Comparison of ENCODE assay signal across 24 mouse cellular contexts in genomic region chr14:75749123-75749522, GRCm38 (mm10). TPM values are rescaled to one million over a fixed set of nuclear protein-coding genes. Genes with fewer than 3 reads are reported as not detected.
DNase-seq lines count a peak whose midpoint lies in the region; ATAC-seq and TF ChIP-seq lines count a peak whose summit lies in the region.
"Had no signal": no experiment of that assay in that cellular context is flagged by ENCODE, and none has a peak within 500 bp of the region (broad histone marks: within the 10 kb centered on the region; RNA-seq: fewer than 3 reads in every experiment).

No protein-coding gene starts in this region.

- TF ChIP-seq CTCF in G1E (IDR thresholded peaks at IDR 0.05; ENCODE audit: low read depth, low read length), result no peak
- TF ChIP-seq CTCF in MEL (IDR thresholded peaks at IDR 0.05 in 2 of 3, conservative IDR thresholded peaks at IDR 0.05 in 1 of 3; ENCODE audit: control insufficient read depth in 1 of 3, insufficient read depth in 1 of 3, low read depth in 2 of 3, low read length in 3 of 3, poor library complexity in 1 of 3, severe bottlenecking in 1 of 3), result no peak
- TF ChIP-seq CTCF in liver, postnatal 0 days (IDR thresholded peaks at IDR 0.05; ENCODE audit: low read depth), result no peak

- H3K36me3 ChIP-seq in G1E (replicated peaks) (peaks cover 52% of the 10 kb centered on the region), MEL (ENCODE audit: control insufficient read depth in 1 of 2, insufficient read depth in 2 of 2, low read length in 2 of 2) (peaks cover 13 to 37% of the 10 kb centered on the region in 2 experiments)
- H3K36me3 ChIP-seq in liver, postnatal 0 days (replicated peaks; ENCODE audit: insufficient read depth, low read length), result peaks cover 19% of the 10 kb centered on the region
- peaks cover 21% of the 10 kb centered on the region for H3K36me3 ChIP-seq in hindbrain, embryonic 13.5 days

- TF ChIP-seq POLR2A in MEL (IDR thresholded peaks at IDR 0.05; ENCODE audit: control insufficient read depth in 1 of 2, insufficient read depth in 1 of 2, low read depth in 1 of 2, low read length in 2 of 2, poor library complexity in 1 of 2), result no peak

- no peak overlapping the region for H3K9ac ChIP-seq in MEL (ENCODE audit: control insufficient read depth, low read depth, low read length, poor library complexity, severe bottlenecking)
- H3K9ac ChIP-seq in liver, postnatal 0 days (replicated peaks), result 0 out of 2 replicates have a peak overlapping the region, but pooled peaks have one; percentile 1
- H3K9ac ChIP-seq in hindbrain, embryonic 13.5 days, result no peak overlapping the region
- H3K9ac ChIP-seq: embryonic facial prominence, embryonic 13.5 days; forebrain, embryonic 15.5 days; heart, embryonic 13.5 days; hindbrain, embryonic 12.5 days; midbrain, embryonic 13.5 days had no signal

- ATAC-seq in G1E (ENCODE audit: extremely low read depth, insufficient number of reproducible peaks, low FRiP score, poor library complexity, severe bottlenecking), result peak; percentile 80
- peak; percentile 56 for ATAC-seq in erythroid progenitor cell, adult 5-6 weeks (replicated peaks; ENCODE audit: low FRiP score, poor library complexity, severe bottlenecking)
- ATAC-seq in liver, postnatal 0 days, result peak; percentile 26; the same call in 1 of the 2 replicates
- ATAC-seq in hindbrain, embryonic 13.5 days (ENCODE audit: low FRiP score), result no peak
- ATAC-seq: forebrain, embryonic 15.5 days; midbrain, embryonic 13.5 days had no signal

- H3K27ac ChIP-seq in MEL (ENCODE audit: control insufficient read depth, low read depth, low read length), result no peak overlapping the region
- no peak overlapping the region for H3K27ac ChIP-seq in liver, postnatal 0 days (ENCODE audit: low read depth)
- no peak overlapping the region for H3K27ac ChIP-seq in hindbrain, embryonic 13.5 days
- H3K27ac ChIP-seq: embryonic facial prominence, embryonic 13.5 days; forebrain, embryonic 15.5 days; heart, adult 2 months; heart, embryonic 13.5 days; hindbrain, embryonic 12.5 days; limb, embryonic 10.5 days; midbrain, embryonic 13.5 days had no signal

- peak; percentile 68 to 81 for TF ChIP-seq EP300 in MEL (IDR thresholded peaks at IDR 0.05; ENCODE audit: low read depth in 1 of 2, low read length in 2 of 2)
- TF ChIP-seq EP300 in liver, postnatal 0 days (IDR thresholded peaks at IDR 0.05; ENCODE audit: low read depth), result peak; percentile 86

- TF ChIP-seq RAD21 in MEL (IDR thresholded peaks at IDR 0.05; ENCODE audit: low read depth, low read length), result no peak

- no peaks in the 10 kb centered on the region for H3K9me3 ChIP-seq in G1E (replicated peaks)
- H3K9me3 ChIP-seq in MEL (replicated peaks; ENCODE audit: insufficient read depth, low read length), result no peaks in the 10 kb centered on the region
- H3K9me3 ChIP-seq in liver, postnatal 0 days (ENCODE audit: low read length), result no peaks in the 10 kb centered on the region
- no peaks in the 10 kb centered on the region for H3K9me3 ChIP-seq in hindbrain, embryonic 13.5 days
- H3K9me3 ChIP-seq: embryonic facial prominence, embryonic 13.5 days; forebrain, embryonic 15.5 days; heart, embryonic 13.5 days; hindbrain, embryonic 12.5 days; limb, embryonic 10.5 days; midbrain, embryonic 13.5 days had no signal

- H3K4me3 ChIP-seq in G1E (ENCODE audit: low read depth, low read length), result peak overlapping the region; percentile 44; the same call in 1 of the 2 replicates
- H3K4me3 ChIP-seq in MEL (ENCODE audit: control insufficient read depth in 1 of 2, insufficient read depth in 1 of 2, low read depth in 2 of 2, low read length in 2 of 2), result no peak overlapping the region
- no peak overlapping the region for H3K4me3 ChIP-seq in liver, postnatal 0 days (ENCODE audit: low read depth, low read length)
- H3K4me3 ChIP-seq in hindbrain, embryonic 13.5 days, result no peak overlapping the region
- H3K4me3 ChIP-seq: embryonic facial prominence, embryonic 13.5 days; forebrain, embryonic 15.5 days; heart, adult 2 months; heart, embryonic 13.5 days; hindbrain, embryonic 12.5 days; limb, embryonic 10.5 days; midbrain, embryonic 13.5 days had no signal

- DNase-seq in G1E (ENCODE audit: low spot score) (peak; percentile 25), MEL (ENCODE audit: low read depth, low spot score) (peak; percentile 65)
- no peak for DNase-seq in liver, postnatal 0 days
- no peak for DNase-seq in cerebellum, adult 8-10 months
- DNase-seq in ovary, postnatal 10 days (ENCODE audit: low spot score), result no peak
- DNase-seq: adrenal gland, postnatal 14 days; cerebellum, postnatal 10 days; embryo, embryonic 11 days; gastrocnemius, postnatal 25 days; heart, adult 2 months; kidney, adult 11 months; layer of hippocampus, adult 9-11 months; lung, postnatal 10 days; retina, postnatal 1 day; right cerebral cortex, postnatal 25 days; thymus, postnatal 14 days had no signal

- H3K79me2 ChIP-seq in MEL (ENCODE audit: control insufficient read depth, insufficient read depth, low read length, poor library complexity), result peaks cover 55% of the 10 kb centered on the region

- peaks cover 58% of the 10 kb centered on the region for H3K4me1 ChIP-seq in G1E (ENCODE audit: insufficient read depth, low read depth, low read length)
- H3K4me1 ChIP-seq in MEL (ENCODE audit: control insufficient read depth in 1 of 2, insufficient read depth in 2 of 2, low read length in 2 of 2), result peaks cover 18 to 32% of the 10 kb centered on the region in 2 experiments
- peaks cover 31% of the 10 kb centered on the region for H3K4me1 ChIP-seq in liver, postnatal 0 days (ENCODE audit: insufficient read depth)
- H3K4me1 ChIP-seq in hindbrain, embryonic 13.5 days (replicated peaks), result peaks cover 30% of the 10 kb centered on the region

- 64% methylated on average over 4 of the region's 4 CpGs for WGBS in liver, postnatal 0 days (ENCODE audit: insufficient replicate concordance)
- WGBS in hindbrain, embryonic 13.5 days, result 91% methylated on average over 4 of the region's 4 CpGs

- H3K27me3 ChIP-seq in G1E (ENCODE audit: insufficient read depth, low read length) (no peaks in the 10 kb centered on the region), MEL (ENCODE audit: control insufficient read depth in 1 of 2, insufficient read depth in 2 of 2, low read length in 2 of 2) (no peaks in the 10 kb centered on the region)
- no peaks in the 10 kb centered on the region for H3K27me3 ChIP-seq in liver, postnatal 0 days (ENCODE audit: insufficient read depth, low read length)
- no peaks in the 10 kb centered on the region for H3K27me3 ChIP-seq in hindbrain, embryonic 13.5 days
- H3K27me3 ChIP-seq: embryonic facial prominence, embryonic 13.5 days; forebrain, embryonic 15.5 days; heart, embryonic 13.5 days; hindbrain, embryonic 12.5 days; midbrain, embryonic 13.5 days had no signal

- H3K4me2 ChIP-seq in liver, postnatal 0 days (ENCODE audit: low read depth, low read length), result 0 out of 2 replicates have a peak overlapping the region, but pooled peaks have one; percentile 19
- no peak overlapping the region for H3K4me2 ChIP-seq in hindbrain, embryonic 13.5 days
- H3K4me2 ChIP-seq: embryonic facial prominence, embryonic 13.5 days; forebrain, embryonic 15.5 days; heart, embryonic 13.5 days; hindbrain, embryonic 12.5 days; midbrain, embryonic 13.5 days had no signal

TF ChIP-seq in MEL, 35 proteins besides CTCF, POLR2A, EP300 and RAD21:
- TF ChIP-seq GATA1 (IDR thresholded peaks at IDR 0.05; ENCODE audit: low read depth, low read length) (peak; percentile 62), ZNF384 (IDR thresholded peaks at IDR 0.05; ENCODE audit: low read depth, low read length) (no peak), MXI1 (IDR thresholded peaks at IDR 0.05; ENCODE audit: low read depth, low read length) (0 out of 2 replicates have a peak, but pooled peaks have one; percentile 27), TAL1 (IDR thresholded peaks at IDR 0.05; ENCODE audit: low read length) (peak; percentile 82), MAZ (IDR thresholded peaks at IDR 0.05; ENCODE audit: low read depth, low read length) (no peak), MAFK (IDR thresholded peaks at IDR 0.05; ENCODE audit: borderline replicate concordance, low read depth, low read length) (no peak), NRF1 (IDR thresholded peaks at IDR 0.05; ENCODE audit: insufficient read depth, low read depth, low read length, poor library complexity, severe bottlenecking) (no peak), NELFE (IDR thresholded peaks at IDR 0.05; ENCODE audit: low read depth, low read length) (no peak), ELF1 (IDR thresholded peaks at IDR 0.05; ENCODE audit: low read depth, low read length) (no peak), JUND (IDR thresholded peaks at IDR 0.05; ENCODE audit: low read depth, low read length) (no peak), TBP (IDR thresholded peaks at IDR 0.05; ENCODE audit: low read depth, low read length) (0 out of 2 replicates have a peak, but pooled peaks have one; percentile 20), SMC3 (IDR thresholded peaks at IDR 0.05; ENCODE audit: low read depth, low read length) (no peak), GABPA (IDR thresholded peaks at IDR 0.05; ENCODE audit: low read depth, low read length) (no peak), TCF12 (IDR thresholded peaks at IDR 0.05; ENCODE audit: low read depth, low read length) (peak; percentile 75; the same call in 1 of the 2 replicates)
TF ChIP-seq in MEL: peak in this region for 5.

RNA-seq across cellular contexts. Expression of gene Cog3, which starts 5.2 kb away (rescaled TPM):
- 34.8 and 36.5 TPM in 2 replicates for total RNA-seq in G1E (2014; fragmentation: Nextera tagmentation)
- total RNA-seq in G1E (2017), result 34.1 and 34.8 TPM in 2 replicates
- polyA plus RNA-seq in G1E (2012), result 5.0 and 6.2 TPM in 2 replicates
- 15.3 and 16.7 TPM in 2 replicates for total RNA-seq in MEL (2012; rRNA removed)
- 10 to 100 TPM; 15.3 to 46.1 TPM for polyA plus RNA-seq in MEL (2012; ENCODE audit: insufficient read depth in 1 of 2, insufficient read length in 2 of 2, low read depth in 1 of 2, low replicate concordance in 2 of 2, missing spikeins in 1 of 2)
- 10.8 and 18.9 TPM in 2 replicates for total RNA-seq in erythroid progenitor cell, adult 5-6 weeks (2015; ENCODE audit: low replicate concordance)
- 9.5 and 16.9 TPM in 2 replicates for total RNA-seq in erythroid progenitor cell, adult 5-6 weeks (2017; ENCODE audit: low replicate concordance)
- 4.5 and 4.7 TPM in 2 replicates for polyA plus RNA-seq in liver, postnatal 0 days (2015; fragmentation: Nextera tagmentation; extraction: Ambion mirVana)
- 18.6 and 19.2 TPM in 2 replicates for polyA plus RNA-seq in hindbrain, embryonic 13.5 days (2015; fragmentation: Nextera tagmentation; extraction: Ambion mirVana)

RNA-seq across cellular contexts. Expression of gene Slc25a30, which starts 37.7 kb away (rescaled TPM):
- 33.9 and 40.4 TPM in 2 replicates for total RNA-seq in G1E (2014; fragmentation: Nextera tagmentation)
- 20.3 and 20.5 TPM in 2 replicates for total RNA-seq in G1E (2017)
- polyA plus RNA-seq in G1E (2012), result 44.3 and 54.7 TPM in 2 replicates
- 20.3 and 25.9 TPM in 2 replicates for total RNA-seq in MEL (2012; rRNA removed)
- 10 to 100 TPM in 1 of 2 experiments, not detected in 1; 24.0 TPM for polyA plus RNA-seq in MEL (2012; ENCODE audit: insufficient read depth in 1 of 2, insufficient read length in 2 of 2, low read depth in 1 of 2, low replicate concordance in 2 of 2, missing spikeins in 1 of 2)
- total RNA-seq in erythroid progenitor cell, adult 5-6 weeks (2015; ENCODE audit: low replicate concordance), result 15.1 and 18.0 TPM in 2 replicates
- 6.3 and 15.4 TPM in 2 replicates for total RNA-seq in erythroid progenitor cell, adult 5-6 weeks (2017; ENCODE audit: low replicate concordance)
- 13.6 and 13.7 TPM in 2 replicates for polyA plus RNA-seq in liver, postnatal 0 days (2015; fragmentation: Nextera tagmentation; extraction: Ambion mirVana)
- polyA plus RNA-seq in hindbrain, embryonic 13.5 days (2015; fragmentation: Nextera tagmentation; extraction: Ambion mirVana), result 11.4 and 12.2 TPM in 2 replicates

Comparison
In these comparisons a context has a peak if more than half of its experiments do, and no peak if none do; other contexts are left out.
1. DNase-seq: peak in G1E (single experiment) and MEL (single experiment); none in liver, postnatal 0 days (single experiment), cerebellum, adult 8-10 months (single experiment) and ovary, postnatal 10 days (single experiment).